Mouse (Mus musculus) right cerebral cortex, adult 2 months (tissue): ENCODE results near the gene Erc2.

ENCODE experiments used
- DNase-seq, 2 experiments: peaks; one replicate each; pipeline ENCODE4 v3.0.0; 2021 to 2022; ENCODE audit warnings: low spot score in 2 of 2

The Erc2 gene

DNA sequence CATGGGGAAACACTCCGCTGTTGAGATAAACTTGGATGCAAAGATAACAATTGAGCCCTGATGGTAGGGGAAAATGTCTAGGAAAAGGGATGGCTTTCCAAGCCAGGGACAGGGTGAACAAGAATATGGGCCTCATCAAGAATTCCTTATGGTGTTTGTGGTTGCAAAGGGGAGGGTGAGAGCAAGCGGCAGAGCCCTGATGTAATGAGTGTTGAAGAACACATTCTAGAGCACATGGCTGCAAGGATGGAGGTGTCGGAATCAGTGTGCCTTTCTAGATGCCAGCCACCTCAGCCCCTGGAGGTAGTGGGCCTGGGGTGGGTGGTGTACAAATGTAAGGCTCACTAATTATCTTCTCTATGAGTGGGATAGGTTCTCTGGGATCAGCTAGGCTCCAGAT, 313.5 kb downstream of the Erc2 start:
- DNase-seq = no peak

DNA sequence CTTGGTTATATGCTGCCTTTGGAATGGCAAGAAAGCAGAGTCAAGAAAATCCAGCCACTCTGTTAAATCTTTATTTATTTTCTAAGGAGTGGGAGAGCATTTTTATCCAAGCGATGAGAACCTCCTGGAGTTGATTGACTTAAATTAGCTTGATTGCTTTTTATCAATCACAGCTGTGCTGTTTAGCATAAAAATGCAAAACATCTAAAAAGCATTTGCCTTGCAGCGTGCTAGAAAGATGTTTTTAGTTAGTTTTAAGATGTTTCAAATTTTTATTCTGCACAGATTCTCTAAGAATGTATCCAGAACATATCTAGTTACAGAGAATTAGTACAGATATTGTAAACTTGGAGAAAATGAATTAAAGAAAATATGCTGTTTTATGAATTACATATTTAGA, 315.7 kb downstream of the Erc2 start:
- DNase-seq = no peak

DNA sequence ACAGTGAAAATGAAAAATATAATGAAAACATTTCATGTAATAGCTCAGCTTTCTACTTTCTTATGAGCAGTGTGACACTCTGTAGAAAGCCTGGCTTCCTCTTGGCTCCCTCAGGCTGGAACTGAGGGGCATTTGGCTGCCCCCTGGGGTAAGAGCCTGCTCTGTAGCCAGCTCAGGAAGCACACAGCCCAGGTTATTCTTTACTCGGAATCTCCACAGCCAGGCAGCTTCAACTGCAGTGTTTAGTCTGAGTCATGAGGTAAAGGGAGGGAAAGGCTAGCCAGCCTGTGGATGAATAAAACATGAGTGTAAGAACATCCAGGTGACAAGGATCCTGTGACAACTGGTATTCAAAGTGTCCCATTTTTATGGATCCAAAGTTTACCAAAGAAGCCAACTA, 323.0 kb downstream of the Erc2 start:
- no peak for DNase-seq

GRCm38 (mm10) chr14:27946211-27946610, 324.0 kb downstream of the Erc2 start:
- DNase-seq = no peak

DNA sequence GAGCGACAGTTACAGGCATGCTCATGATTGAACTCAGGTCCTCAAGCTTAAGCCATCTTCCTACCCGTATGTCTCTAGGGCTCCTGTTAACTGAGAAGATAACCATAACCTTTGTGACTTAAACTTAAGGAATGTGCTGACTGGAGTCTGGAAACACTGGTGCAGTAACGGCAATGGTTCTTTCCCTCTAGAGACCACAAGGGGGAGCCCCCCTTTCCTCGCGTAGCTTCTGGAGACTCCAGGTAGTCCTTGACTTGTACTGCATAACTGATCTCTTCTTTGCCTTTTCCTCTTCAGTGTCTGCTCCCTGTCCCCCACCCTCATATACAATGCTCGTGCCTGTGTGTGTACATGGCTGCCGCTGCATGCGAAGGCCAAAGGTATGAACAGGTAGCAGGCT, 326.2 kb downstream of the Erc2 start:
- no peak for DNase-seq

DNA sequence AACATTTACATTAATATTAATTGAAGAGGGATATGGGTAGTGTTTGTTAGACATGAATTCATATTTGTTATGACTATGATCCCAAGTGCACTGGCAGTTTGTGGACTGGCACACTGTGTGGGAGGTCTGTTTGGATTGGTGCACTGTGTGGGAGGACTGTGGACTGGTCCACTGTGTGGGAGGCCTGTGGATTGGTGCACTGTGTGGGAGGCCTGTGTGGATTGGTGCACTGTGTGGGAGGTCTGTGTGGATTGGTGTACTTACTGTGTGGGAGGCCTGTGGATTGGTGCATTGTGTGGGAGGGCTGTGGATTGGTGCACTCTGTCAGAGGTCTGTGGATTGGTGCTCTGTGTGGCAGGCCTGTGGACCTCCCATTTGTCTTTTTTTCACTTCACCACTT, 331.6 kb downstream of the Erc2 start:
- no peak for DNase-seq

DNA sequence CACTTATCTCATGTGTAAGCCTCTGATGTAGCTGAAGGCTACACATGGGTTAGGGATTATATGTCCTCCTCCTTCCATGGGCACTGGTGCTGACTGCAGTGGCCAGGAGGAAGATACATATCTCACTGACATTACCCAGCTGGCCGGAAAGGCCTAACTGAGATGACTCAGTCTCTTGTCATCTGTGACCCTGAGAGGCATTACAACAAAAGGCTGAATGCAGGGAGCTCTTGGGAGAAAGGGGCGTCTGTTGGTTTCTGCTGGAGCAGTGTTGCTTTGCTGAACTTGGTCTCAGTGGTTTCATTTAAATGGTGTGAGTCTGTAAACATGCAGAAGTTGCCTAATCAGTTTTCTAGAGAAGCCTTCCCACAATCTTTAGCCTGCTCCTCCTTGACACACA, 334.6 kb downstream of the Erc2 start:
- DNase-seq = no peak

- no peak for DNase-seq
Measured at GRCm38 (mm10) chr14:27973701-27974100, 351.5 kb downstream of the Erc2 start.

DNA sequence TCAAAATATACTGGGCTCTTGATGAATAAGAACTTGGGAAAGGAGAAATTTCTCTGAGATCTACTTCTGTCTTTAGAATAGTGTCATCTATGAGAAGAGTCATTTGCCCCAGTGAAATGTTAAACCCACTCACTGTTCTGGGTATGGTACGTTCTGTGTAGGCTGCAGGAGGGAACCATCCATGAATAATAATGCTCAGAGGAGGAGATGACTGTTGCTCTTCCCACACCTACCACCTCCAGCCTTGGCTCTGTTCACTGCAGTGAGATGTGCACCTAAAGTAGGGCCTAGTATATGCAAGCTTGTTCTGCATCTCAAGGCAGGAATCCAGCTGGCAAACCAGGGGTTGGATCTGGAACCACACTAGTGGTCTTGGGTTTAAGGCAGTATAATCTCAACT, 353.4 kb downstream of the Erc2 start:
- peak; percentile 78 to 81 for DNase-seq

GRCm38 (mm10) chr14:27984758-27985157, 362.5 kb downstream of the Erc2 start:
- DNase-seq = no peak

DNA sequence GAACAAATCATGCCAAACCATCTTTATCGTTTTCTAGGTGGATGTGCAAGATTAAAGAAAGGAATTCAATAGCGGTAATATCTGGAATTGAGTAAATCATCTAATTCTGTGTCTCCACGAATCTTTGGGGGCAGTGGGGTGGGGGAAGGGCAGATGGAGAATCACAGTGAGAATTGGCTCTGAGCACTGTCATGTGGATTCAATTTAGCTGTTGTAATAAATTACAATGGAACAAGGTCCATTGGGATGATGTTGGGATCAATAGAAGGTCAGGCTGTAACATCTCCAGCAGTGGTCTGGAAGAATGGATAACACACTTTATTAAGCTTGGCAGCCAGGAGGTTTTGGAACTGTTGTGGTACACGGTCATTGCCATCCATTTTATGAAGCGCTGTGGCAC, 363.0 kb downstream of the Erc2 start:
- no peak for DNase-seq

GRCm38 (mm10) chr14:27987422-27987821, 365.2 kb downstream of the Erc2 start:
- no peak for DNase-seq

DNA sequence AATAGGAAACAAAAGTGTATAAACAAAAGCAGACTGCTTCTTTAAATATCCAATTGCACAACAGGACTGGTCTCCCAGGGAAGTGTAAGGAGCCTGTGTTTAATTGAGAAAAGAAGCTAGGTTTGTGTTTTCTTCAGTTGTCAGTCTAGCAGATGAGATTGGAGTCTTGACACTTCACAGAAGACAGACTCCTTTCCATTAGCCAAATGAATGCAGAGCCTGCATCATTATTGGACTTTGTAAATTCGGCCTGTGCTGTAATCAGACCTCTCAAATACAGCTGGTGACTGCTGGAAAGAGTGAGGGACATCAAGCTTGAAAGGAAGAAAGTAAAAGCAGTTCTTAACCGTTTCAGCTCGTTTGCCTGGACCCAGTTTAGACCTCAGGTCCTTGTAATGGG, 376.3 kb downstream of the Erc2 start:
- no peak for DNase-seq

- peak; percentile 32 to 33 for DNase-seq
Measured at GRCm38 (mm10) chr14:28004023-28004422, 381.8 kb downstream of the Erc2 start.

DNA sequence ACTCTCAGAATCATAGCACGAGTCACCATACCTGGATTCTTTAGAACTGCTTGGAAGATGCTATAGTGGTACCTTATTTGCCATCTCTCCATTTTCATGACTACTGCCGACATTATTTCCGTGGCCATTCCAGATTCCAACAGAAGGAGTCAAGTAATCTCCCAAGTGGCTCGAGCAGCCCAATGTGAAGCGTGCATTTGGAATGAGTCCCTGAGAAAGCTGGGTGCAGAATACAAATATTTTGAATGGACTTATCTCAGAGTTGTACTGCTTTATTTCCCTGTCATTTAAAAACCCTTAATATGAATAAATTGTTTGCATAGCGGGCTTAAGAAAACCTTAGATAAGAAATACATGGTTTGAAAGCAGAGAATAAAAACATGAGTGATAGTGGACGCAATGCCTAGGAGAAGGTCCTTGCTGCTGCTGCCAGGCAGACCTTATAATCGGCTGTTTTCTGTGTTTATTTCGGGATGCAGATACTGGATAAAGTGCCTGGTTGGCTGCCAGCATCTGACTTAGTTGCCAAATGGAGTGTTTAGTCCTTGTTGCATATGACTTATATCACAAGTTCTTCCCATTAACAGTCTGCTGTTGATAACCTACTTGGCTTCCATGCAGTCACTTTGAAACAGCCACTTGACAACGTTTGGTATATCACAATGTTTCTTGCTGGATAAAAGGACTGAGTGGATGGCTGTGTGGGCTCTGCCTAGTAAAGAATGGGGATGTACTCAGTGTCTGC, 388.5 kb downstream of the Erc2 start:
- DNase-seq = no peak

DNA sequence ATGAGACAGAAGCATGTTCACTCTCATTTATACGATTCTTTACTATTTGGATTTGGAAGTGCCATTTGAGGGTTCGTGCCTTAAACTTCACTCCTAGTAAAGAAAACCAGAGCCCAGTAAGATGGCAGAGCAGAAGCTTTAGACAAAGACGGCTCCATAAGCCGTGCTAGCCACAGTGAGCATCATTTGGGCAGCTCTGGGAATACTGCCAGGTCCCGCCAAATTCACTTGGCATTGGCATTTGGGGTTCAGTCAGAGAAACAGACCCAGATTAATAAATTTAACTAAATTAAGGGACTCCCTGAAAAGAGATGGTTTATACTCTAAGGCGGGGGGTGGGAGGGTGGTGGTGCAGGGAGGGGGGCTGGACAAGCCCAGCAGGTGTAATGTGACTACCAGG, 401.0 kb downstream of the Erc2 start:
- DNase-seq = no peak

DNA sequence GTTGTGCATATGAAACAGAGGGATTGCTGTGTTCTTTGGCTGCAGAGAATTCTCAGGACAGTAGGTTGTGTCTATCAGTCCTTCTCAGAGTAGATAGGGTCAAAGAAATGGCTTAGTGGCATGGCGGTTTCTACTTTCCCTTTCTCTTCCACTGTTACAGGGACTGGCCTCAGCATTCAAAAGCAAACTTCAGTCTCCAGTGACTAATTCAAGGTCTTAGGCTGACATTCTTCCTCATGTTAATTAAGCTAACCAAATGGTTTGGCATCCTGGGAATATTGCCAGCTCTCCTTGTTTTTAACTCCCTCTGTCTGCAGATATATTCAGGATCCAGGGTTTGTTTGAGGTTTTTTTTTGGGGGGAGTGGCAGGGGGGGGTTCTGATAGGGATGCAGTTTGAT, 408.6 kb downstream of the Erc2 start:
- DNase-seq = no peak

- DNase-seq = no peak
Measured at GRCm38 (mm10) chr14:28035013-28035412, 412.8 kb downstream of the Erc2 start.

- no peak for DNase-seq
Measured at GRCm38 (mm10) chr14:28043095-28043494, 420.9 kb downstream of the Erc2 start.

GRCm38 (mm10) chr14:28051646-28052045, 429.4 kb downstream of the Erc2 start:
- no peak for DNase-seq

DNA sequence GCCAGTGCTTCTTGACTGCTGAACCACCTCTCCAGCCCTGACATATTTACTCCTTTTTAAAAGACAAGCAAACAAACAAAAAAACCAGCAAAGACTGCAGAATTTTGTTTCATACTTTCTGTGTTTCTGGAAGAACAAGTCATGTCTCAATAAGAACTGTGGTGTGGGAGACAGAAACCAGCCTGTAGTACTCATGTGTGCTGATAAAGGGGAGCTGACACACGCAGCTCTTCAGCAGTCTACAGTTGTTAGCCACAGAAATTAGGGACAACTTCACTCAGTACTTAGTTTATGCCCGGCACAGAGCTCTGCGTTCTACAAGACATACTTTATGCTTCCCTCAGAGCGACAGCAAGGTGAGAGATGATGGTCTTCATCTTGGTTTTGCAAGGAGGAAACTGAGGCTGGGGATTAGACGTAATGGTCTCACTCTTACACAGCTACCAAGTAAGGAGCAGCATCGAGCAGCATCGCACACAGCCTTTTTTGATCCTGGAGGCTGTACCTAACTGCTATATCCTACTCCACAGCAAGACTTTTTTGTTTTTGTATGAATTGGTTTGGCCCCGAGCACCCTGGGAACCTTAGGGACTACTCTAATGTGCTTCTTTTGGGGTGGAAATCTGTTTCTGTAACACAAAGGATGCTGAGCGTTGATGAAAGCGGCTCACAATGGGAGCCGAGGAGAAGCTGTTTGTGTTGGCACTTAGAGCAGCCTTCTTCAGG, 435.1 kb downstream of the Erc2 start:
- no peak for DNase-seq

DNA sequence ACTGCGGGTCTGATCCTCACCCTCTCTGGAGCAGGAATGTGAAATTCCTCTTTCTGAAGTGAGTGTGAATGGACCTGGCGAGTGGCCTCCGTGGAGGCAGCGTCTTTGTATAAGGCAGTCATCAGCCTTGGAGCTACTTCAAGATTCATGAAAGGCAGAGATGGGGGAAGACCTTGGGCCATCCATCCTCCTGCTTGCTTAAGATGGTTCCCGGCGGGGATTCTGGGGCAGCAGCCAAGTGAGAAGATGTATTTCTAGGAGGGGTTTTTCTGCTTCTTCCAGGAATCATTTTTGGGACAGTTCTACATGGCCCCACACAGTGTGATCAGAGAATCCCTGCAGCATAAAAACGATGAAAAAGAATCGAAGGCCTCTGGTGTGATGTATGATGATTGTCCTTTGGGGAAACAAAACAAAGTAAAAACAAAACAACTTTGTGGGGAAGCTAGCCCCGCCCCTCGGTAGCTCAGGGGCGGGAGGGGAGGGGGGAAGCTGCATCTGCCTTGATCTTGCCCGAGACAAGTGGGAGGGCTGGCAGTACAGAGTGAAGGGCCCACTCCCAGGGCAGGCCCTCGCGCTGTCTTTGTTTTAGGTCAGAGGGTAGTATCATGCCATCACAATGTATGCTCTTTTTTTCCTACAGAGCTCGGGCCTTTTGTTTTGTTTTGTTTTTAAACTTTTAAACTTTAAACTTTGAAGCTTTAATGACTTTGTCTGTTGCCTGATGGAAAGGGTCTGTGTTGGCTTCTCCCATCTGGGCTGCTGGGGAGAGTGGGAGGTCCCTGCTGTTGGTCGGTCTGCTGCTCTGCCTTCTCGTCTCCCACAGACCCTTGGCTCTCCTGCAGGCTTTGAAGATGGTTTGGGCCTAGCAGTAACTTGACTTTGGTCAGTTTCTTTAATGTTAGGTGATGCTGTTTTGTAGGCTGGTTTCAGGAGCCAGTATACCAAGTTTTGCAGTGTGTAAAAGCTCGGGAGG, 435.9 kb downstream of the Erc2 start:
- DNase-seq = no peak
